Mouse (Mus musculus) urinary bladder, postnatal 36 days (tissue): ENCODE measurements around the gene Nans.
A peak's percentile ranks its signal among the peaks of the same experiment; 100 is the strongest.

Experiments used
- DNase-seq, 2 experiments: peaks; one replicate each; pipeline ENCODE4 v3.0.0; 2022; ENCODE audit warnings: low spot score in 2 of 2, mixed read lengths in 1 of 2

Nans gene

GRCm38 (mm10) chr4:46489028-46489925 is at the start of gene Nans:
Gene Nans (plus strand): TSS chr4:46489248.
- DNase-seq, result peak; percentile 89 to 95

GRCm38 (mm10) chr4:46442501-46442900 is 46.5 kb upstream of the Nans start:
- DNase-seq, result peak; percentile 14 to 35

- DNase-seq, result no peak
Observed at GRCm38 (mm10) chr4:46445237-46445945, 43.7 kb upstream of the Nans start.

GRCm38 (mm10) chr4:46447461-46447860 is 41.6 kb upstream of the Nans start:
- no peak for DNase-seq

- no peak for DNase-seq
Observed at GRCm38 (mm10) chr4:46448886-46449285, 40.2 kb upstream of the Nans start.

DNA sequence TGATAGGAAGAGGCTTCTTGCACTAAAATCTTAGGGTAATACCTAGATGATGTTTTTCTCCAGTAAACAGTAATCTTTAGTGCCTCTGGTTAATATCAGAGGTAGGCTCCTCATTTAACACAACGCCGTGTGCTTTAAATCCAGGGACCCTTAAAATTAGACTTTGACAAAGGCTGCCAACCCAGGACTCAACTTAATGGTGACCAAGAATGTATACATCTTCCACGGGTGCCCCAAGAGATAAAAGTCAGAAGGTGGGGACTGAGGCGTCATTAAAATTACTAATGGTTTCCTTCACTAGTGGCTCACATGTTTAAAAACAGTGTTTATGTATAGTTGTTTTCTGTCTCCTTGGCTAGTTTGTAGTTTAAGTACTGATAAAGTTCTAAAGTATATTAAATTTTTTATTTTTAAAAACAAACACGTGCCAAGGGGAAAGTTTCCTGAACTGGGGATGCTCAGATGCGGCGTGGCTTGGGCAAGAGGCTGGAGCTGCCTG is 39.0 kb upstream of the Nans start:
- DNase-seq, result no peak

GRCm38 (mm10) chr4:46450519-46451131 is 38.4 kb upstream of the Nans start, which contains the start of gene Anp32b:
Gene Anp32b (plus strand): TSS chr4:46450902.
- DNase-seq, result peak; percentile 91

DNA sequence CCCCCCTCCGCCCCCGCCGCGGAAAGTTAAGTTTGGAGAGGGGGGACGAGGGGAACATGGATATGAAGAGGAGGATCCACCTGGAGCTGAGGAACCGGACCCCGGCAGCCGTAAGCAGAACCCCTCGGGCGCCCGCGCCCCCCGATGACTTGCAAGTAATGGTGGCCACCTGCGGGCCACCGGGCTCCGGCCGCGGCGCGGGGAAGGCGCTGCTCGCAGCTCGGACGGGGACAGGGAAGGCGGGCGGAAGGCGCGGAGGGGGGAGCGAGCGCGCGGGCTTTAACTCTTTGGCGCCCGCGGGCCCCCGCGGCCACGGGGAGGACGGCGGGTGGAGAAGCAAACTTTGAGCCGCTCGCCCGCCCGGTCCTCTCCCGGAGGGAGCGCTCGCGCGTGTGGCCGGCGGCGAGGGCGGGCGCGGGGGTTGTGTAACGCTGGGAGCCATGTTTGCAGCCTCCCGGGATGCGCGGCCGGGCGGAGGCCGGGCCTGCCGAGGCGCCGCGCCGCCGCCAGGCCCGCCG is 37.7 kb upstream of the Nans start:
- DNase-seq, result peak; percentile 67 to 72

DNA sequence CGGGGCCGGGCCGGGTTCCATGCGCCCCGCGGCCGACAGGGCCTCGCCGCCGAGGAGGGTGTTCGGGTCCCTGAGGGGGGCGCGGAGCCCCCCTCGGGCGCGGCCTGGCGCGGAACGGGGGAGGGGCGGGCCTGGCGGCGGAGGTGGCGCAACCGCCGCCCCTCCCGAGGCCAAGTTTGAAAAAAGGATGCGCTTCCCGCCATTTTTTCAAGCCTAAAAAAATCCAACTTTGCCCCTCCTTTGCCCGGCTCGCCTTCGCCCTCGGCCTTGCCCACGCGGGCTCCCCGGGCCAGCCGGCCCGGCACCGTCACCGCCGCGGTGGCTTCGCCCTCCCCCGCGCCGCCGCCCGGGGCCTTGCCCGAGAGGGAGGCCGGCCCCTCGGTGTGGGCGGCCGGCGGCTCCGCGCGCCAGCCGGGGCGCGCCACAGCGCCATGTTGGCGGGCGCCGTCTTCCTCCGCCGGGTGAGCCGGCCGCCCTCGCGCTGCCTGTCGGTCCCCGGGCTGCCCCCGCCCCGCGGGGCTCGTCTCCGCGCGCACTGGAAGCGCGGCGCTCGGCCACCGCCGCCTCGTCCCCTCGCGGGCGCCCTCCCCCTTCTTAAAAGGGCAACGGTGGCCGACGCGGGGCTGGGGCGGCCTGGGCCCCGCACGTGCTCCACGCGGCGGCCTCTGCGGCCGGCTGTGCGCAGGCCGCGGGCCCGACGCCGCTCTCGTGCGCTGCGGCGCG is 37.1 kb upstream of the Nans start:
- DNase-seq, result peak; percentile 66 to 68

GRCm38 (mm10) chr4:46452481-46452850 is 36.6 kb upstream of the Nans start:
- DNase-seq, result peak; percentile 31 to 48

DNA sequence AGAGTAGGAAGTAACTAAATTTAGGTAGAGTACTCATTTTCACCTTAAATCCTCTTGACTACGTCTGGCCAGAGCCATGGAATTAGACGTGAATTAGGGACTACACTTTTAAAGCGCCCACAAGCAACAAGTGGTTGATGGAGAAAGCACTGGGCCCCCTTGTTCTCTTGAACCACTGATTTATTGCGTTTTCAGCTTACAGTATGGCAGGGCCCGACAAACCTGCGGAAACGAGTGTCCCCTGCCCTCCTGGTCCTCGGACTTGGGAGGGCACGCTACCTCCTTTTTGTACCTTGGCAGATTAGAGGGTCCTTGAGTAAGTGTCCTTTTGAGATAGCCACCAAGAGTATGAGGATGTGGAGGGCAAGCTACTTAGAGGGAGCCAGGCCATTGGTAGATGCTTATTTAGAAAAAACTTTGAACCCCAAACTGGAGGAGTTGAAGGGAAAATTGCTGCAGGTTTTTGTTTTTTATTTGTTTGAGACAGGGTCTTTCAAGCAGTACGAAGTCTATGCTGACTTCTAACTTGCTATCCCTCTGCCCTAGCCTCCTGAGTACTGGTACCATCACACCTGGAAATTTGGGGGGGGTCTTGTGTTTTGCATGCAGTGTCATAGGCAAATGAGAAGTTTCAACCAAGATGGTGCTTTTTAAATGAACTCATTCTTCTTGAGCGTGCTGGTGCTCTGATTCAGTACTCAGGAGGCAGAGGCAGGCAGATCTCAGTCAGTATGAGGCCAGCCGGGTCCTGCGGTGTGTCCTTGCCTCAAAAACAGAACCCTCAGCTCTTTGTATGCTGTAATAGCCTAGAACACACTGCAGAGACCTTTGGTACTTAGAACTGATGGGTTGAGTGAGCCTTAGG is 36.0 kb upstream of the Nans start:
- DNase-seq, result no peak

GRCm38 (mm10) chr4:46454097-46454864 is 34.8 kb upstream of the Nans start:
- DNase-seq, result no peak

DNA sequence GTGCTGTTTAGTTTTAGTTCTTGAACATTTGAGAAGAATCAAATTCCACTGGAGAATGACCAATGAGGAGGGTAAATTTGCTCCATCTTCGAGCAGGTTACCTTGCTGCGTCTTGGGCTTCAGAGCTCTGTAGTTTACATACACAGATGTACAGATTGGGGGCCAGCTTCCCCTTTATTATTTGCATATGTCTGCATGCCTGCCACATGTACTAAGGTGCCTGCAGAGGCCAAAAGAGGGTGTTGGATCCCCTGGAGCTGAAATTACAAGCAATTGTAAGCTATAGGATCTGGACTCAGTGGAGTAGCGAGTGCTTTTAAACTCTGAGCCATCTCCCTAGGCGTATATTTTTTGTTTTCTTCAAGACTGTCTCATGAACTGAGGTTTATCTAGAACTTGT is 32.3 kb upstream of the Nans start:
- no peak for DNase-seq

DNA sequence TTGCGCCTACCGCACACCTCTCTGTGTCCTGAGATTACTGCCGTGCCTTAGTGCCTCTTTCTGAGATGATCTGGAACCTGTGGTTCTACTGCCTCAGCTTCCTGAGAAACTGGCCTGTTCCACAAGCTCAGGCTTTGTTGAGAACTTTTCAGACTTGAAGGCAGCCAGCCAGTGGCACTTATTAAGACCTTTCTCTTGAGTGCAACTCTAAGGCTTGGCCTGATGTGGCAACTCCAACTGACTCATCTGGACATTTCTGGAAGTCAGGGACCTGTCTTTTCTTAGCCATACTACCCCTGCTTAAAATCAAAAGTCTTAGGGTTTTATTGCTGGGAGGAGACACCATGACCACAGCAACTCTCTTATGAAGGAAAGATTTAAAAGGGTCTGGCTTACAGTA is 31.9 kb upstream of the Nans start:
- DNase-seq, result no peak

DNA sequence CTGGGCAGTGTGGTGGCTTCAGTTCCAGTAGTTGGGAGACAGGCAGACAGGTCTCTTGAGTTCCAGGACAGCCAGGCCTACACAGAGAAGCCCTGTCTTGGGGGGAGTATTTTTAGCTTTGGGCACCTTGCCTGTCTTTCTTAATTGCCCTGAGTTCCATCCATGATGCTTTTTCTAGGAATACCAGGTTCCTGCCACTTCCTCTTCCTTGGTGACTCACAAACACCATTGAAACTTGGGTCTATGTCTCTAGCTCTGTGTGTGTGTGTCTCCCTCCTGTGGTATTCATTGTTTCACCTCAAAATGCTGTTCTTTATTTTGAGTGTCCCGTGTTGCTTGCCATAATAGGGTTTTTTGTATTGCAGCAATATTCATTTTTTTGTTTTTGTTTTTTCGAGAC is 30.6 kb upstream of the Nans start:
- no peak for DNase-seq

GRCm38 (mm10) chr4:46463130-46463830 is 25.8 kb upstream of the Nans start:
- DNase-seq, result no peak

- no peak for DNase-seq
Observed at GRCm38 (mm10) chr4:46465740-46466139, 23.3 kb upstream of the Nans start.

DNA sequence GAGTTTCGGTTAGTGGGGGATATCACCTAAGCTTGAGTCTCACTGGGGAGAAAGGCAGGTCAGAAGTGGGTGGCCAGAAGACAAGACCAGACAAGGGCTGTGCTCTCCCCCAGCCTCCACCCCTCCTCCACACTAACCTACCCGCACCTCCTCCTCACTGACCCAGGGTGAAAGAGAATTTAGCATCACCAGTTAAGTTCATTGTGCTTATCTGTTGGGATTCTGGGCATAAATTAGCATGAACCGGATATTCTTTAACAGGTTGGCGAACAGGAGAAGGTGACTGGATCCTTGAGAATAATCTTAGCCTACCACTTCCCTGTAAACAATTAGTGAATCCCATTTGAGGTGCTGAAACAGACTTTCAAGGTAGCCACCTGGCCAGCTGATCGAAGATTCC is 13.9 kb upstream of the Nans start:
- no peak for DNase-seq

- no peak for DNase-seq
Observed at GRCm38 (mm10) chr4:46479081-46479480, 10.0 kb upstream of the Nans start.
